Comparison of ENCODE assay signal across 21 mouse cellular contexts in genomic region chr2:10791233-10791632, GRCm38 (mm10).
"Had no signal": no experiment of that assay in that cellular context is flagged by ENCODE, and none has a peak within 500 bp of the region (broad histone marks: within the 10 kb centered on the region; RNA-seq: fewer than 3 reads in every experiment).

No protein-coding gene starts in this region.

- ATAC-seq: hindbrain, embryonic 16.5 days; hindbrain, postnatal 0 days; inflammation-experienced regulatory T-cells, adult 6 months; intestine, embryonic 15.5 days; intestine, embryonic 16.5 days; intestine, postnatal 0 days had no signal

- DNase-seq: heart, postnatal 10 days; heart, postnatal 14 days; heart, postnatal 4 days; kidney, adult 11 months; kidney, adult 18-20 months; kidney, adult 2 months; kidney, adult 8-10 months; kidney, adult 9 months; kidney, postnatal 10 days; kidney, postnatal 14 days; kidney, postnatal 25 days; kidney, postnatal 36 days; kidney, postnatal 4 days; layer of hippocampus, adult 9-11 months; layer of hippocampus, postnatal 36 days had no signal
